Mouse (Mus musculus) cerebellum, adult 8-10 months (tissue): ENCODE results near the gene Twf2.

ENCODE experiments used
- DNase-seq: peaks from one replicate; pipeline ENCODE4 v3.0.0; 2022

Twf2 gene

GRCm38 (mm10) chr9:106179964-106180363 is 22.9 kb upstream of the Twf2 start:
- DNase-seq, result no peak

- no peak for DNase-seq
These were observed 20.8 kb upstream of the Twf2 start for GRCm38 (mm10) chr9:106182146-106182545.

GRCm38 (mm10) chr9:106183996-106184395 is 18.9 kb upstream of the Twf2 start:
- no peak for DNase-seq

- DNase-seq, result no peak
These were observed 11.6 kb upstream of the Twf2 start for GRCm38 (mm10) chr9:106191355-106191754.

GRCm38 (mm10) chr9:106192024-106192423 is 10.9 kb upstream of the Twf2 start:
- DNase-seq, result no peak

- no peak for DNase-seq
These were observed 9.9 kb upstream of the Twf2 start for GRCm38 (mm10) chr9:106192998-106193397.

- DNase-seq, result peak; percentile 52
These were observed 8.7 kb upstream of the Twf2 start for GRCm38 (mm10) chr9:106193930-106194807.

GRCm38 (mm10) chr9:106195693-106196092 is 7.2 kb upstream of the Twf2 start:
- peak; percentile 72 for DNase-seq

- DNase-seq, result no peak
These were observed 5.7 kb upstream of the Twf2 start for GRCm38 (mm10) chr9:106197081-106197713.

- no peak for DNase-seq
These were observed 5.2 kb upstream of the Twf2 start for GRCm38 (mm10) chr9:106197732-106198131.

GRCm38 (mm10) chr9:106198962-106199458 is 3.9 kb upstream of the Twf2 start:
- DNase-seq, result peak; percentile 53

- no peak for DNase-seq
These were observed 3.2 kb upstream of the Twf2 start, which contains the start of gene Ppm1m for GRCm38 (mm10) chr9:106199535-106200272. TSS of gene Ppm1m (minus strand) at chr9:106199746.

GRCm38 (mm10) chr9:106201895-106202294 is 1.0 kb upstream of the Twf2 start:
- DNase-seq, result no peak

GRCm38 (mm10) chr9:106203990-106204851 is 1.3 kb downstream of the Twf2 start:
- peak; percentile 76 for DNase-seq

GRCm38 (mm10) chr9:106205713-106206290 is 2.9 kb downstream of the Twf2 start:
- DNase-seq, result peak; percentile 29

GRCm38 (mm10) chr9:106206515-106206914 is 3.6 kb downstream of the Twf2 start:
- peak; percentile 16 for DNase-seq

GRCm38 (mm10) chr9:106208181-106208580 is 5.3 kb downstream of the Twf2 start:
- DNase-seq, result no peak

- no peak for DNase-seq
These were observed 7.0 kb downstream of the Twf2 start for GRCm38 (mm10) chr9:106209954-106210353.

GRCm38 (mm10) chr9:106210853-106211609 is 8.1 kb downstream of the Twf2 start:
- no peak for DNase-seq

GRCm38 (mm10) chr9:106211680-106212593 is 9.0 kb downstream of the Twf2 start:
- peak; percentile 87 for DNase-seq
